Mouse (Mus musculus) mature B cell (primary cell): ENCODE measurements around the gene Vangl2.

Experiments
- in situ Hi-C: fragments of 300-500 bp; cut with MboI; formaldehyde crosslinking; loops from 2 replicates; pipeline ENCODE4 v1.14.3; 2019

Gene Vangl2

DNA sequence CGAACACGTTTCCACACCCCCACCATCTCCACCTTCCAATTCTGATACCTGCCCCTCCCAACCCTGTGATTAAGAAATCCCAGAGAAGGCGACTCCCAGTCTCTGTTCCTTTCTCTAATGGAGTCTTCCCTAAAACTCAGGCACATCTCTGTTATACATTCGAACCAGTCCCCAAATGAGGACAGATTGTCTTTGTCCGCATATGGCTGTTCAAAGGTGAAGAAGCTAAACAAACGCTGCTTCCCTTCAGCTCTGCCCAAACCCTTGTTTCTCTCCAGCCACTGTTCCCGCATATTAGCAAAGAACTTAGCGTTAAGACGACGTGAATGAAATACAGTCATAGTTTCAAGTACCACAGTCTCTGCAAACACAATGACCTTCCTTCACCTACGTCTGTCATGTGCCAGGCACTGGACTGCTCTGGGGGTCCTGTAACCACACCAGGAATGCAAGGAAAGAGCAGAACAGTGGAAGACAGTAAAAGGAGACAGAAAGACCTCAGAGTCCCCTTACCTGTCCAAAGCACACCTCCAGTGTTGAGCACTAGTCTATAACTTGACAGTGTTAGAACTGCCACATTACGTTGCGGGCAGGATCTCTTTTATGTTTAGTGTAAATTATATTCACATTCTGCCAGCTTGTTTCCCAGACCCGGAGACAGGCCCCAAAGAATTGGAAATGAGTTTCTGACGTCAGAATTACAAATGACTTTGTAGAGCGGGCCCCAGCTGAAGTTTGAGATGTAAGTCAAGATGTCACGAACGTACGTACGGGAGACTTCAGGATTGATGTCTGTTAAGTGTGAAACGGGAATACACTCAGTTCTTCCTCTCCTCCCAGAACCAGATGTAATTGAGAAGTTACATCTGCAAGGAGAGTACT lies at the start of gene Vangl2:
Gene Vangl2 (minus strand): TSS at position 51 of the 882 bp plus-strand sequence.
- in situ Hi-C loops = no loop called here

DNA sequence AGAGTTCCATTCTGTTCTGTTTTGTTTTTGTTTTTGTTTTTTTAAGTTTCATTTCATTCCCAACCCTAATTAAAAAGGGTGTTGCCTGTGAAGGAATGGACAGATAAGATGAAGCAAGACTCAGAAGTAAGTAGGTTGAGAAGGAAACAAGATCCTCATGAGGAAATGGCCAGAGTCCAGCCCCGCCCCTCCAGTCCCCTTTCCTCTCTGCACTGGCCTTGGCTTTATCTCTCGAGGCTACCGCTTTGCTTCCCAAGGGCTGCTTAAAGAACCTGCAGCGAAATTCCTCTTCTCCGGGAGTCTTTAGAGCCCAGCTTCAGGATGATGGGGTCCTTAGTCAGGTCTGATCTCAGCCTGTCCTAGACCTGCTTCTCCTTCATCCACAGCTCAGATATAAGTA lies 49.7 kb upstream of the Vangl2 start:
- in situ Hi-C loops = loop anchor here (25.0 kb wide), 1 partner anchor 1191 kb away; the partner anchor contains the start of genes Dusp12 and Gm26620

DNA sequence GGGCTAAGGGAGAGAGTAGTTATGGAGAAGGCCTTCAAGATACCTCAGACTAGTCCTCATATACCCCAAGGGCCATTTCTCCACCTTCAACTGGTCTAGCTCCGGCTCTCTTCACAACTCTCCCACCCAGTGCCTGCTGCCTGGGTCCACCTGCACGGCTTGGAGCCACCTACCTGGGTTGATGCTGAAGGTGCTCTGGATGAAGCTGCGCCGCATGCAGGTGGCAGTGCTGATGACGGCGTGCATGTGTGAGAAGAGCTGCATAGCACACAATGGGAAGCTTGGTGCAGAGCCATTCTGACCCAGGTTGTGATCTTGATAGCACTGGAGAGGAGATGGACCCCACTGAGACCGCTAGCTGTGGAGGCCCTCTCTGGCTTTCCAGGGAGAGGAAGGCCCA lies 44.4 kb upstream of the Vangl2 start:
- in situ Hi-C loops = no loop called here

DNA sequence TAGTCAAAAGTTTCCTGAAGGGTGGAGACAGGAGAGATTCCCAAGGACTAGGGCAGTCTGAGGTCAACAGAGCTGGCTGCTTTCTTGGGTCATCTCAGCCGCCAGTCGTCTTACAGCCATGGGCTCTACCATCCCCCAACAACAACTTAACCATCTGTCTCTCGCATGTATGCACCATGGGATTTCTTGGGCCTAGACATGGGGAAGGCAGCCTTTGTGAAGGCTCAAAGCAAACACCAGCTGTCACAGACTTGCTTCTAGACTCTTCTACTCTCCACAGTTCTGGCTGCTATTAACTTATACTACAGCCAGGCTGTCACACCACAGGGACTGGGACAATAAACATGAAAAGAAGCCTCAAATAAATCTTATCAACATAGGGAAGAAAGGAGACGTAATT lies 43.3 kb upstream of the Vangl2 start:
- in situ Hi-C loops = no loop called here

DNA sequence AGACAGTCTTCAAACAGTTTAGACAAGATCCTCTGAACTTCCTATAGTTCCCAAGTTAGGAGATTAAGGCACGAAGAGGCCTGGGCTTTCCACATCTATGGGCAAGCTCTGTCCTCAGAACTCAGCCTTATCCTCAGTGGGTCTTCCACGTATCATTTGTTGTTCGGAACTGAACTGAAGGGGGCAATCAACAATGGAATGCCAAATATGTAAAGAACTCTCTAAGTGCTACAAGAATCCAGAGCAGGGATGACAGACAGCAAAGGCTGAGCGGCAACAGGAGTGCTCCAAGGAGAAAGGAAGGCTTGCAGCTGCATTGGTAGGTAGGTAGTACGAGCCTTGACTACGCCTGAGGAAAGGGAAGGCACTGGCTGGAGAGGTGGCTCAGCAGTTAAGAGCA lies 42.0 kb upstream of the Vangl2 start:
- in situ Hi-C loops = no loop called here

DNA sequence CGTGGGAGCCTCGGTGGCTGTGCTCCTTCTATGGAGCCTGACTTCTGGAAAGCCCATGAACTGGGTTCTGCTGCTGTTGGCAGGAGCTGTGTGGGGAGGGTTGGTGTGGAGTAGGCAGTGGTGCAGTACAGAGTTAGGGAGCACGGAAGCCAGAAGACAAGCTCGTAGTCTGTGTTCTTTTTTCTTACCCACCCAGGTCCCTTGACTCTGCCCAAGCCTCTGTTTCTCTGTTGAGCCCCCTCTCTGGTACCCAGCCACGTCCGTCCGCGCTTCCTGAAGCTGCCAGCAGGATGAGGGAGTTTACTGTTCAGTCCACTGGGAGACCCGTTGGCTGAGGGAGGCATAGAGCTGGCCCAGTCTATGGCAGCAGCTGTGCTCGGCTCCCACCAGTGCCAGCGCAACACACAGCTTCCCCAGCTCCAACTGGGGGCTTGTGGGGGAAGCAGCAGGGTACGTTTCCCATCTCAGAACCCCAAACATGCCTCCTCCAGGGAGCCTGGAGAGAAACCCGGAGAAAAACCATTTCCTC lies 36.4 kb upstream of the Vangl2 start:
- in situ Hi-C loops = no loop called here

DNA sequence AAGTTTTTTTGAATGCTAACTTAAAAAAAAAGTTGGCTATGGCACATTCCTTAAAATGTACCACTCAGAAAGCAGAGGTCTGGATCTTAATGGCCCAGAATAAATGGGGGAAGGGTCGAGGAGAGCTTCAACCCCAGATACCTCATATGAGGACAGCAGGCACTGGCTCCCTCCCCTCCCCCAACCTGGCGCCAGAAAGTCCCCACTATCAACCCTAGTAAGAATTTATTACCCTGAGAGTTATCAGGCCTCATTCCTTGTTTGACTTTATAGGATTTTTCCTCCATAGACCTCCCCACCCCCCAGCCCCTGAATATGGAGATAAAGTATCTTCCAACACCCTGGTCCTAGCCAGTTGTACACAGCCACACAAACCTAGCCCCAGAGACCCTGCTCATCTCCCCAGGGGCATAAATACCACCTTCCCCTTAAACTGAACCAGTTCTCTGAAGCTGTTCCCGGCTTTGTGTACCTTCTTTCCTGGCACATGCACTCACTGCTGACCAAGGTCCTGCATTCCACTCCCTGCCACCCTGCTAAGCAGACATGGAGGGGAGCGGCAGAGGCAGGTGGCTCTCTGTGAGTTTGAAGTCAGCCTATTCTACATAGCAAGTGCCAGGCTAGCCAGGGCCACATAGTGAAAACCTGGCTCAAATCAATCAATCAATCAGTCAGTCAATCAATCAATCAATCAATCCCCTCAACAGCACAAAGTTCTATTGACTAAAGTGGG lies 35.2 kb upstream of the Vangl2 start:
- in situ Hi-C loops = no loop called here

DNA sequence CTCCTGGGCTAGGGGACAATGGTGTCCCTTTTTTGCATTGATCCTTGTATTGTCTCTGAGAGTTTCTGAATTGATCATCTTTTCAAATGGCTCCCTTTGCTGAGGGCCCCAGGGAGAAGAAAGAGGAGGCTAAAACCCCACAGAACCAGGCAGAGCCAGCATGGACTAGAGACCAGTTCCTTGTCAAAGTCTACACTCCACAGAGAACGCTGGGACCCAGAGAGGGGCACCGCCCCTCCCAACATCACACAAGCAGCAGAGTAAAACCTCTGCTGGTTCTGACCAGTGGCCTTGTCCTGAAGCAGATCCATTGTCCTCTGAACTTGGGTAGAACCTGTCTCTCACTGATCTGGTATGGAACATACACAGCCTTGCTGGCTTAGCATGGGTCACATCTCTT lies 33.9 kb upstream of the Vangl2 start:
- in situ Hi-C loops = no loop called here

DNA sequence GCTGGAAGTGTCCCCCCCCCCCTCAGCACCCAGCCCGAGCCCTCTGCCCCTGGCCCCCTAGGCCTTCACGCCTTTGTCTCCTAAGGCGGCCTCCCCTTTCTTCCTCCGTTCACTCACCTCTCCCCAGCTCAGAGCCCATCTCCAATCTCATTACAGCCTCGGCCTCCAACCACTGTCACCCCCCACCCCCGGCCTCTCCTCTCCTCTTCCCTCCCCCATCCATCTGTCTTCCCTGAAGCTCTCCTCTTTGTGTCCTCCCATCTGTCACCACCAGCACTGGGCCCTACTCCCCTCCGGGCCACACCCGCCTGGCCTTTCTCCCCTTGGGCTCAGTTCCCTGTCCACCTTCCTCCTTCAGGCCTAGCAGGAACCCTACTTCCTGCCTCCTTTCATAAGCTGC lies 33.0 kb upstream of the Vangl2 start:
- in situ Hi-C loops = no loop called here

DNA sequence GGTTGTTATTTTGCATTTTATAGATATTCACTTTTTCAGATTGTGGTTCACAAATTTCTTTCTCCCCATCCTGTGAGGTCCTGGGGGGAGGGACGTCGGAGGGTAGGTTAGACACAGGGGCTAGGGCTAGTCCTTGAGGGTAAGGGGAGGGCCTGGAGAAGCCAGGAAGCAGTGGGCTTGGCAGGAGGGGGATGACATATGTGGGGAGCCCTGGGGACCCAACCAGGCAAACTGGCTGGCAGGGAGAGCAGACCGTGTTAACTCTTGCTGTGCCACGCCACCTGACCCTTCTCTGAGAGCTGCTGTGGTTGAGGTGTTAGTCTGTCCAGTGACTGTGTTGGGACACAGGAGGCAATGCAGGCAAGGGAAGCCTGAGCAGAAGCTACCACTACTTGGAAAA lies 32.4 kb upstream of the Vangl2 start:
- in situ Hi-C loops = no loop called here

DNA sequence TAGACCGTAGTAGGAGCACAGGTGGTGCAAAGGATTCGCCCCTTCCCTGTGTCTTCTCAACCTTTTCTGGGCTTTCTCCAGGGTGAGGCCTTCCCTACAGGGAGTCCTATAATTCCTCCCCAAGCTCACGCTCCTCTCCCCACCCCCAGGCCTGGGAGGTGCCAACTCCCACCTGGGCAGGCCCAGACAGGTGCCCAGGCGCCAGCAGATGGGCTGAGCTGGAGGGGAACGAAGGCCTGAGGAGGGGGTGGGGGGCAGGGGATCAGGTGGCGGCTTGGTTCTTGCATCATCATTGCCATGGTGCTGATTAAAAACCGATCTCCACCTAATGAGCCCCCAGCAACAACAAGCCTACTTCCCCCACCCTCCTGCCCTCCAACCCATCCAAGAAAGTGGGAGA lies 30.6 kb upstream of the Vangl2 start:
- in situ Hi-C loops = no loop called here

DNA sequence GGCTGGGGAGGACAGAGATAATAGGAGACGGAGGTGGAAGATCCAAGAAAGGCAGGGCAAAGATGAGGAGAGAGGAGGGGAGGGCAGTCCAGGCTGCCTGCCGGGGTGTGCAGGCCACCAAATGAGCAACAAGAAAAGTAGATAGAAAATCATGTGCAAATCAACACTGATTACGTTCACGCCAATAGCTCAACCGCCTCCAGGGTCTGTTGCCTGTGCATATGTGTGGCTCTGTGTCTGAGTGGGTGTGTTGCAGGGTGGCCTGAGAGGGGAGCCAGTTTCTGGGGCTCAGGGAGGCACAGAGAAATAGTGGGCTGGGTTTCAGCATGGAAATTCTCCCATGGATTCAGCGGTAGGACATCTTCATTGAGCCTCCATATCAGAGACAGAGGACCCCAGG lies 30.1 kb upstream of the Vangl2 start:
- in situ Hi-C loops = no loop called here

DNA sequence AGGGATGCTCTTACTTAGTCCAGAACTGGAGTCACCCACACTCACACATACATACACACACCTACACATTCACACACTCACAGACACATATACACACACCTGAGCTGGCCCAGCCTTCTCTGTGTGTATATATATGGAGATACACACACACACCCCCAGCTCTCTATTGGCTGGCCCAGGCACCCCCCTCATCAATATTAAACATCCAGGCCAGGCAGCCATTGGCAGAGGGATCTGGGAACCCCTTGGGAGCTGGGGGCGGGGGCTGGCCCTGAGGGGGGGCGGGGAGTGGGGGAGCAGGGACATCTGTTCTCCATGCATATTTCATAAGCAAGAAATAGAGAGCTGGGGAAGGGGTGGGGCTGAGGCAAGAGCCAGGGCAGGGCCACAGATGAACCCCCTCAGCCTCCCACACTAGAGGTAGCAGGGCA lies 29.3 kb upstream of the Vangl2 start, which contains the start of gene Nhlh1:
Gene Nhlh1 (minus strand): TSS at position 83 of the 431 bp plus-strand sequence.
- in situ Hi-C loops = no loop called here

DNA sequence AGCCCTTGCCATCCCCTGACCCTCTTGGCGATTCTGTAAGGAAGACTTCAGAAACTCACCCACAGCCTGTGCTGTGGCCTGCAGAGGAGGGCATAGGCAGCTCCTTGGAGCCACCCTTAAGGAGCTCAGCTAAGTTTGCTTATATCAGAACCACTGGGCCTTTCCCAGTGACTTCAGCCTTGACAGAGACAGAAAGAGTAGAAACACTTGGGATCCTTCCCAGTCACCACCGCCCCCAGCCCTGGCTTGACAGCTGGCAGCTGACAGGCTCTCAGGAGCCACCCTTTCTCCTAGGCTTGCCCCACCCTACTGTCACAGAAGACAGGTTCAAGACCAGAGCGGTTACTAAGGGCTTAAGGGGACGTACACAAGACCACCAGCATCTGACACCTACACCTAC lies 28.0 kb upstream of the Vangl2 start:
- in situ Hi-C loops = no loop called here

DNA sequence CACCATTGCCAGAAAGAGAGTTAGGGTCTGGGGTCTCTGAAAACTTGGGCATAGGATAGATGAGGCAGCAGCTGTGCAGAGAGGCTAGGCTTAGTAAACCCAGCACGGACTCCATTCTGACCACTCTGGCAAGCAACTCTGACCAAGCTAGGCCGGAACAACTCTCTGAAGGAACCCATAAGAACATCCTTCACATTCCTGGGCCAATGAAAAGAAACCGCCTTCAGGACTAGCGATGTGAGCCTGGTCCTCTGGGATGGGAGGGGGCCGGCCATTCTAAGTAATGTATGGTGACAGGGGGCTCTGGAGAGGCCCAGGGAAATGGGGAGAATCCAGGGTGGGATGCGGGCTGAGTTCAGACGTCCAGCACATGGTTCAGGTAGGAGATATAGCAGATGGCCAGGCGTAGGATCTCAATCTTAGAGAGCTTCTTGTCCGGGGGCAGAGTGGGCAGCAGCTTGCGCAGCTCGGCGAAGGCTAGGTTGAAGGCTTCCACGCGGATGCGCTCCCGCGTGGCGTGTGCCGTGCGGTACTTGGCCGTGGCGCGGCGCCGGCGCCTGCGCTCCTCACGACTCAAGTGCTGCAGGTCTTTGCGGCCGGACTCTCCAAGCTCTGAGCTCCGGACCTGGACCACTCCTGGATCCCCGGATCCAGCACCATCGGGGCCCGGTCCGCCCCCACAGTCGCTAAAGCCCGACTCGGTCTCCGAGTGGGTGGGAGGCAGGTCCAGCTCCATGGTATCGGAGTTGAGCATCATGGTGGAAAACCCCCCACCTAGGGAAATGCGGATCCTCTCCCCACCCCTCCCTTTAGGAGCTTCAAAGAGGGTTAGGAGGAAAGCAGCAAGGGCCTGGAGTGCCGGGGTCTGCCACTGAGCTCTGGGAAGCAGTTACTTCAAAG lies 25.5 kb upstream of the Vangl2 start:
- in situ Hi-C loops = no loop called here

DNA sequence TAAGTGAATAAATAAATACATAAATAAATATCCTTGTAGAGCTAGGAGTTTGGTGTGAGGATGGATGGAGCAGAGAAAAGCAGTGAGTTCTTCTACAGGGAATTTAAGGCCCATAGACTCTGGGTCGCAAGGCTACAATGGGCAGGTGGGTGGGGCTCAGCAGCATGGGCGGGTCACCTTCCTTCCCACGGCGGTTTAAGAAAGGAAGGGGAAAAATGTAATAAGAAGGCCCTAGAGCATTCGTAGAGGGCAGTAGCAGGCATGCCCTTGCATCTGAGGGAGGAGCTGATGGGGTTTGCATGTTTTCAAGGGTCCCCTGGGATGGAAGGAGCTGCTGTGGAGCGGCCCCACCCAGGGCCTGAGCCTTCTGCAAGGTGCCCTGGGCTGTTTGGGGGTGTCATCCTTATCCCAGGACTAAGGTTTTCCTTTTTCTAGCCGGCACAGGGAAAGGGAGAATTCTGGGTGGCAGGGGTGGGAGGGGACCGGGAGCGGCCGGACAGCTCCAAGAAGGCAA lies 24.6 kb upstream of the Vangl2 start:
- in situ Hi-C loops = no loop called here

DNA sequence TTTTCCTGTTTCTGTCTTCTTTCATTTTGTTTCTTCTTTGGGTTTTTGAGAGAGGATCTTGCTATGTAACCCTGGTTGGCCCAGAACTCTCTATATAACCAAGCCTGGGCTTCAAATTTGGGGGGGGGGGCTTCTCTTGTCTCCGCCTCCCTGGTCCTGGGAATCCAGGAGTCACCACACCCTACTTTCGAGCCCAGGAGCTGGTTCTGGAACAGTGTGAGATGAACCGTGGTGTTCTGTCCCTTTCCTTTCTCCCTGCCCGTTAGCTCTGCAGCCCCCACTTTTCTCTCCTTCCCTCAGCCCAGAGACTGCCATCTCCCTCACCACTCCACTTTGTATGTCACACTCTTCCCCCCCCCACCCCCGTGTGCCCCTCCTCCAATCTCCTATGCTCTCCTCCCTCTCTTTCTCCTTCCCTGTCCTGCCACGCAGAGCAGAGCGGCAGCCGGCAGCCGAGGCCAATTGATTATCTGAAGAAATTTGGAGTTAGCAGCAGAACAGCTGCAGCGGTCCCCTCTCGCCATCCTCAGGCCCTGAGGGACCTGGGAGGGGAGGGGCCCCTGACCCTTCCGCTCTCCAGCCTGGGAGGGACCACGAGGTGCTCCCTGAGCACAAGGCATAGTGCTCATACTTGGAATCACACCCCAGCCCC lies 21.0 kb upstream of the Vangl2 start:
- in situ Hi-C loops = no loop called here

DNA sequence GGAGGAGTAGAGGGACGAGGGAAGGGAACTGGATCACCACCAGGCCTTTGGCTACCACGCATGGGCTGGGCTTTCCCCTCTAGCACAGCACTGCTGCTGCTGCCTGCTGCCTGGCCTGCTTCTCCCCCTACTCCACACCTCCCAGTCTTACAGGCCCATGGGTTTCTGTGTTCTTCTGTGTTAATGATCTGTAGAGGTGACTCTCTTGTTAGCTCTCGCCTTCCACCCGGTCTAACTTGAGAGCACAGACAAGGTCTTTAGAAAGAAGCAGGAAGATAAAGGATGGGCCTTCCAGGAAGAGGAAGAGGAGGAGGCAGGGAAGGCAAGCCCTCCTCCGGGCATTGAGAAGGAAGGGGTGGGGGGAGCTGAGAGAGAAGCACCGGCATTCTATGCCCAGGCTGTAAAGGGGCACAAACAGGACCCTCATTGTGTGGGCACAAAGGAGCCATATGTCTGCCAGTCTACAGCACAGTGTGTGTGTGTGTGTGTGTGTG lies 20.0 kb upstream of the Vangl2 start:
- in situ Hi-C loops = no loop called here

DNA sequence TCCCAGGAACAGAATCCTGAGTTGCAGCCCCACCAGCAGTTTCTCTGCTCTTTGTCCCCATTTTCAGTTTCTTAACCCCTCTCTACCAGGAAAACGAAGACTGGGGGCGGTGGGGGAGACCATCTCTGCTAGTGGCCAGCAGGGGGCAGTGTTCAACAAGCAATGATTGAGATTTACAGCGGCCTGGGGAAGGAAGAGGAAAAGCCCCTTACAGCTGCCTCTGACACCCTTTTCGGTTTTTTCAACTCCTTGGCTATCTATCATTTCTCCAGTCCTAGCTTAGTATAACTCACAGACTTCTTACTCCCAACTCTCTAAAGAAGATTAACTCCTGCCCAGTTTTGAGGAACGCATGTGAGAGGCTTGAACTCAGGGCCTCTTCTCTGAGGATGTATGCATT lies 18.7 kb upstream of the Vangl2 start:
- in situ Hi-C loops = no loop called here

DNA sequence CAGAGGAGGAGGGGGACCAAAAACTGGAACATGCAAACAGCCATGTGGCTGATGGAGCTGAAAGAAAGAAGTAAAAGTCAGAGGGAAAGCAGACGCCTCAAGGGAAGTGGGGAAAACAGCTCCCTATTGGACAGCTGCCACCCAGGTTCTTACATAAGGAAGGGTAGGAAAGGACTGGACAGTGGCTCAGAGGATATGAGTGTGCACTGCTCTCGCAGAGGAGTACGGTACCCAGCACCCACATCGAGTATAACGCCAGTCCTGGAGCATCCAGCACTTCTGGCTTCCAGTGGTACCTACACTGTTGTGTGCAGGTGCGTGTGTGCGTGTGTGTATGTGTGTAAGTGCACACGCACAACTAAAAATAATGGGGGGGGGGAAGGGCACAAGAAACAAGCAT lies 18.2 kb upstream of the Vangl2 start:
- in situ Hi-C loops = no loop called here

DNA sequence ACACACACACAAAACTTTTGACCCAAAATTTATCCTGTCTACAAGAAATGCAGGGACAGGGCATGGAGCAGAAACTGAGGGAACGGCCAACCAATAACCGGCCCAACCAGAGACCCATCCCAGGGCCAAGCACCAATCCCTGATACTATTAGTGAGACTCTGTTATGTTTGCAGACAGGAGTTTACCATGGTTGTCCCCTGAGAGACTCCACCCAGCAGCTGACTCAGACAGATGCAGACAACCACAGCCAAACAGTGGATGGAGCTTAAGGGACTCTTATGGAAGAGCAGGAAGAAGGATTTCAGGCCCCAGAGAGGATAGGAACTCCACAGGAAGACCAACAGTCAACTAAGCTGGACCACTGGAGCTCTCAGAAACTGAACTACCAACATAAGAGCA lies 1.7 kb upstream of the Vangl2 start:
- in situ Hi-C loops = no loop called here
